Mouse (Mus musculus) stomach, postnatal 0 days (tissue): ENCODE results near the gene Kpnb1.

Experiments used
- CTCF ChIP-seq: IDR thresholded peaks from 2 replicates; pipeline ENCODE4 v1.5.1; 2016; ENCODE audit warnings: antibody characterized with exemption, low read depth, mild to moderate bottlenecking, moderate library complexity
- EP300 ChIP-seq: optimal IDR thresholded peaks from 2 replicates; pipeline ENCODE3; 2016; ENCODE audit warnings: antibody characterized with exemption

GRCm38 (mm10) chr11:97160341-97160740, 27.3 kb downstream of the Kpnb1 start:
- TF ChIP-seq CTCF (no peak), EP300 (no peak)
